19 mouse cellular contexts compared by ENCODE assay signal in the genomic region with DNA sequence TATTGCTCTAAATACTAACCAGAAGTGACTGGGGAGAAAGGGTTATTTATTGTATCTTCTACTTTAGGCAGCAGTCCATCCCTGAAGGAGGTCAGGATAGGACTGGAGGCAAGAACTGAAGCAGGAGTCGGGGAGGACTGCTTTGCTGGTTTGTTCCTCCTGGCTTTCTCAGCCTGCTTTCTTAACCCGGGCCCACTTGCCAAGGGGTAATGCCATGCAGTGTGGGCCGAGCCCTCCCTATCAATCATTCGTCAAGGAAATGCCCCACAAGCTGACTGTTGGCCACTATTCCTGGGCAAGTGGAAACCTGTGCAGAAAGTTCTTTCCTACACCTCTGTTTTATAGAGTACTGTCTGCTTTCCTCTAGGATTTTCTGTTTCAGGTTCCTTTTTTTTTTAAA.
"Had no signal": no experiment of that assay in that cellular context is flagged by ENCODE, and none has a peak within 500 bp of the region (broad histone marks: within the 10 kb centered on the region; RNA-seq: fewer than 3 reads in every experiment).

No protein-coding gene starts in this region.

- H3K4me2 ChIP-seq: limb, embryonic 12.5 days; limb, embryonic 15.5 days; liver, embryonic 11.5 days; lung, embryonic 14.5 days; midbrain, embryonic 12.5 days; neural tube, embryonic 13.5 days; stomach, embryonic 15.5 days had no signal

- H3K4me3 ChIP-seq: limb, embryonic 12.5 days; limb, embryonic 15.5 days; midbrain, embryonic 12.5 days; myocyte; neural tube, embryonic 13.5 days; stomach, embryonic 15.5 days had no signal

- ATAC-seq: intestine, postnatal 0 days; liver, postnatal 0 days; lung, postnatal 0 days; midbrain, embryonic 16.5 days had no signal

- H3K36me3 ChIP-seq: limb, embryonic 15.5 days; midbrain, embryonic 12.5 days; stomach, embryonic 15.5 days had no signal

- DNase-seq: left cerebral cortex, postnatal 4 days; liver, postnatal 0 days; lung, embryonic 14.5 days; retina, postnatal 1 day; right cerebral cortex, postnatal 25 days; spleen, adult 18-20 months; thymus, postnatal 36 days had no signal

- H3K9me3 ChIP-seq: limb, embryonic 12.5 days; limb, embryonic 15.5 days; midbrain, embryonic 12.5 days; neural tube, embryonic 13.5 days; stomach, embryonic 15.5 days had no signal

- H3K9ac ChIP-seq: limb, embryonic 12.5 days; limb, embryonic 15.5 days; liver, embryonic 14.5 days; liver, postnatal 0 days; lung, embryonic 14.5 days; midbrain, embryonic 12.5 days; neural tube, embryonic 13.5 days; stomach, embryonic 15.5 days had no signal

- H3K27me3 ChIP-seq: limb, embryonic 12.5 days; limb, embryonic 15.5 days; midbrain, embryonic 12.5 days; neural tube, embryonic 13.5 days; stomach, embryonic 15.5 days had no signal

- H3K27ac ChIP-seq: limb, embryonic 12.5 days; limb, embryonic 15.5 days; liver, embryonic 14.5 days; macrophage; midbrain, embryonic 12.5 days; neural tube, embryonic 13.5 days; stomach, embryonic 15.5 days had no signal

- H3K4me1 ChIP-seq: limb, embryonic 12.5 days; limb, embryonic 15.5 days; midbrain, embryonic 12.5 days; neural tube, embryonic 13.5 days; stomach, embryonic 15.5 days had no signal
